Mouse (Mus musculus) lung, postnatal 0 days (tissue): ENCODE measurements around the gene Ccnl2. TPM values are rescaled to one million over a fixed set of nuclear protein-coding genes. Genes with fewer than 3 reads are reported as not detected.
A peak's percentile ranks its signal among the peaks of the same experiment; 100 is the strongest.

Experiments
- ATAC-seq: fragments of 200-750 bp; cut with Nextera tagmentation; 2 replicates; pipeline ENCODE4 v1.8.0; 2017; ENCODE audit warnings: moderate library complexity
- DNase-seq: peaks from one replicate; pipeline ENCODE4 v3.0.0-alpha.2; 2016; ENCODE audit warnings: low spot score
- H3K27ac ChIP-seq: fragments of 300-500 bp; sonication (generic); 2 replicates; pipeline ENCODE4 v1.5.1; 2014; ENCODE audit warnings: antibody characterized with exemption, mild to moderate bottlenecking, low read length, mixed read lengths
- H3K27me3 ChIP-seq: fragments of 300-500 bp; sonication (generic); replicated peaks from 2 replicates; pipeline ENCODE4 v1.6.1; 2014; ENCODE audit warnings: low read length, mixed read lengths; ENCODE audit not compliant: insufficient read depth
- H3K36me3 ChIP-seq: fragments of 300-500 bp; sonication (generic); 2 replicates; pipeline ENCODE4 v1.6.1; 2014; ENCODE audit warnings: low read length, mixed read lengths; ENCODE audit not compliant: insufficient read depth
- H3K4me1 ChIP-seq: fragments of 300-500 bp; sonication (generic); 2 replicates; pipeline ENCODE4 v1.6.1; 2014; ENCODE audit warnings: antibody characterized with exemption, low read depth, low read length, mixed read lengths; ENCODE audit not compliant: insufficient read depth
- H3K4me2 ChIP-seq: fragments of 300-500 bp; sonication (generic); replicated peaks from 2 replicates; pipeline ENCODE4 v1.6.1; 2014; ENCODE audit warnings: low read depth, mild to moderate bottlenecking, low read length, moderate library complexity, mixed read lengths
- H3K4me3 ChIP-seq: fragments of 300-500 bp; sonication (generic); 2 replicates; pipeline ENCODE4 v1.5.1; 2014; ENCODE audit warnings: low read depth, low read length
- H3K9ac ChIP-seq: fragments of 300-500 bp; sonication (generic); replicated peaks from 2 replicates; pipeline ENCODE4 v1.6.1; 2014; ENCODE audit warnings: low read depth, mild to moderate bottlenecking
- H3K9me3 ChIP-seq: fragments of 300-500 bp; sonication (generic); 2 replicates; pipeline ENCODE4 v1.6.1; 2016; ENCODE audit warnings: low read length, mixed read lengths
- CTCF ChIP-seq: IDR thresholded peaks from 2 replicates; pipeline ENCODE4 v1.5.1; 2016; ENCODE audit warnings: antibody characterized with exemption, mild to moderate bottlenecking
- EP300 ChIP-seq: IDR thresholded peaks from 2 replicates; pipeline ENCODE4 v1.6.1; 2016; ENCODE audit warnings: antibody characterized with exemption, mild to moderate bottlenecking, control low read depth
- WGBS: fragments of 180-500 bp; shearing (Covaris S2); extraction: QIAGEN DNeasy Blood & Tissue Kit; methylation state at CpG from one replicate; pipeline ENCODE4 v1.1.7; 2014; 5-methylcytosine and 5-hydroxymethylcytosine counted together
- polyA plus RNA-seq: library from polyadenylated mRNA; unstranded; fragments of >200 nt; fragmentation: Nextera tagmentation; extraction: Ambion mirVana; gene quantifications from 2 replicates; pipeline ENCODE4 v1.2.1, GENCODE M21; 2015

Gene Ccnl2
- polyA plus RNA-seq, 1 experiment from 2014 or later, result 110 TPM

- Histone ChIP-seq H3K27me3 (0 out of 2 replicates have a peak, but pooled peaks cover 4% of the 10 kb centered on the region), H3K27ac (no peak overlapping the region), H3K9ac (no peak overlapping the region), H3K4me1 (peaks cover 18% of the 10 kb centered on the region), H3K4me2 (peak overlapping the region; percentile 63), H3K36me3 (no peaks in the 10 kb centered on the region), H3K4me3 (no peak overlapping the region), H3K9me3 (no peaks in the 10 kb centered on the region)
- no peak for ATAC-seq
- no peak for DNase-seq
- WGBS, result 41% methylated on average over 5 of the region's 5 CpGs
- TF ChIP-seq EP300 (no peak), CTCF (no peak)
These were observed 38.8 kb upstream of the Ccnl2 start for GRCm38 (mm10) chr4:155773335-155774078.

DNA sequence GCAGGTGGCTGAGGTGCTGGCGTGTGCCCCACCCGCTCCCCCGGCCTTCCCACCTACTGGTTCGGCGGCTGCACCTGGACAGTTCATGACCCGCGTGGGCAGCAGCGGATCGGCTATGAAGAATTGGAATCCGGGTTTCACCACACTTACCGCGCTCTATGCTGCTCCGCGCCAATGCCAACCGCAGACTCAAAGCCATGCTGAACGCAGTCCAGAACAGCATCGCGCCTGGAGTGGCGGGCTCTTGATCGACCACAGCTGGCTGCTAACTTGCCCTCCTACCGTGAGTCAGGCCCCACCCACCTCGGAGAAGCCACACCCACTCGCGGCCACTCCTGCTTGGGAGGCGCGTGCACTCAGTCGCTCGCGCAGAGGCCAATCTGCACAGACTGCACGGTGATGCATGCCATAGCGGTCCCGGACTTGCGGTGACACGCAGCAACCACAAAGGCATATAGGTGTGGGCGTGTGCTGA is 38.0 kb upstream of the Ccnl2 start, which contains the start of gene Vwa1:
Vwa1 (minus strand) TSS at position 419 of the 475 bp plus-strand sequence.
- H3K27ac ChIP-seq, result no peak within 1 kb of the TSS
- H3K27me3 ChIP-seq, result 0 out of 2 replicates have a peak, but pooled peaks cover 4% of the 10 kb centered on the region
- H3K9me3 ChIP-seq, result no peaks in the 10 kb centered on the region
- H3K4me2 ChIP-seq, result peak within 1 kb of the TSS; percentile 63
- H3K4me3 ChIP-seq, result peak within 1 kb of the TSS; percentile 26
- H3K9ac ChIP-seq, result no peak within 1 kb of the TSS
- peaks cover 18% of the 10 kb centered on the region for H3K4me1 ChIP-seq
- H3K36me3 ChIP-seq, result no peaks in the 10 kb centered on the region
- DNase-seq (peak; percentile 92), ATAC-seq (peak; percentile 68)
- TF ChIP-seq EP300 (no peak), CTCF (no peak)
- under 1% methylated on average over 35 of the region's 35 CpGs for WGBS

DNA sequence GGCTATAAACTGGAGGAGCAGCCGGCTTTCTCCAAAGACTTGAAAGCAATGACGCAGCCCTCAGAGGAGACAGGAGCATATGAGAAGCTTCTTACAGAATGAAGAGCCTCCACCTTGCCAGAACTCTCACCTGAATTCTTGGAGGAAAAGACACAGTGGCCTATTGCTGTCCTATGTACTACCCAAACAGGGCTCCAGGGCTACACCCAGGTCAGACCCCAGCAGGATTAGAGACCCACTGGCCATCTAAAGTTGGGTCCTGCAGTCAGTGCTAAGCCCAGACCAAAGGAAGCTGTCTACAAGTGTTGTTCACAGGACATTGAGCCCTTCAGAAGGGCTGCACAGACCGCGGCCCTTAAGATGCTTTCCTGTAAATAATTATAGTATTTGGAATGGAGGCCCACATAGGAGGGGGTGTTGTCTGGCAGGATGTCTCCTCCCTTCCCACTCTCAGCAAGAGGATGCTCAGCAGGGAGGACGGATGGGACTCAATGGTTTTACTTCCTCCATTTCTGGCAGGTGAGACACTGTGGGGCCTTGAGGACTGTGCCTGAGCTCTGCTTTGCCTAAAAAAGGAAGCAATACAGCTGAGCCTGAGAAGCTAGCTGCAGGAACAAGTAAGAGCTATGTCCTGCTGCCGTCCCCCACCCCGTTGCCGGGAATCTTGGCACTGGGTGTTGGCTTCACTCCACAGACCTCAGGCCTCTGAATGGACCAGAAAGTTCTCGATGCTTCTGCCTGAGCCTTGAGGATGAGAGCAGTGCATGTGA is 37.1 kb upstream of the Ccnl2 start:
- Histone ChIP-seq H3K4me2 (peak overlapping the region; percentile 63; the same call in 1 of the 2 replicates), H3K4me3 (no peak overlapping the region), H3K4me1 (peaks cover 18% of the 10 kb centered on the region), H3K9ac (no peak overlapping the region), H3K36me3 (no peaks in the 10 kb centered on the region), H3K27ac (no peak overlapping the region), H3K9me3 (no peaks in the 10 kb centered on the region), H3K27me3 (0 out of 2 replicates have a peak, but pooled peaks cover 4% of the 10 kb centered on the region)
- WGBS, result 31% methylated on average over 9 of the region's 9 CpGs
- ATAC-seq, result peak; percentile 8
- TF ChIP-seq EP300 (no peak), CTCF (no peak)
- no peak for DNase-seq

DNA sequence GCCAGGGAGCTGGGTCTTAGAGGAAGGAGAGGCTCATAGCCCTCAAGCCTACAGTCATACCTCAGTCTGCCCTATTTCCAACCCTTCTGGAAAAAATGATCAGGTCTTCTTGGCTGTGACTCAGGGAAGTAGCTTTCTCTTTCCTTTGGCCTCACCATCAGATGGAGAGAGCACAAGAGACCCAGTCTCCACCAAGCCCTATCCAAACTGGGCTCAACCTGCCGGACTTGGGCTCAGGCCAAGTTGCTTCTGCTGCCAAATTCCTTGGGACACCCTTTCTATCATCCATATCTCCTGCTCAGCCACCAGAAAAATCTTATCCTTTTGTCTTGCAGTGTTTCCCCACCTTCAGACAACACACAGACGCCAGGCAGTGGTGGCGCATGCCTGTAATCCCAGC is 36.4 kb upstream of the Ccnl2 start:
- TF ChIP-seq EP300 (no peak), CTCF (no peak)
- H3K27me3 ChIP-seq, result 0 out of 2 replicates have a peak, but pooled peaks cover 4% of the 10 kb centered on the region
- DNase-seq, result no peak
- no peaks in the 10 kb centered on the region for H3K36me3 ChIP-seq
- no peak for ATAC-seq
- 62% methylated on average over 3 of the region's 3 CpGs for WGBS
- no peak overlapping the region for H3K4me3 ChIP-seq
- H3K9ac ChIP-seq, result no peak overlapping the region
- peaks cover 15% of the 10 kb centered on the region for H3K4me1 ChIP-seq
- no peaks in the 10 kb centered on the region for H3K9me3 ChIP-seq
- H3K27ac ChIP-seq, result no peak overlapping the region
- no peak overlapping the region for H3K4me2 ChIP-seq

DNA sequence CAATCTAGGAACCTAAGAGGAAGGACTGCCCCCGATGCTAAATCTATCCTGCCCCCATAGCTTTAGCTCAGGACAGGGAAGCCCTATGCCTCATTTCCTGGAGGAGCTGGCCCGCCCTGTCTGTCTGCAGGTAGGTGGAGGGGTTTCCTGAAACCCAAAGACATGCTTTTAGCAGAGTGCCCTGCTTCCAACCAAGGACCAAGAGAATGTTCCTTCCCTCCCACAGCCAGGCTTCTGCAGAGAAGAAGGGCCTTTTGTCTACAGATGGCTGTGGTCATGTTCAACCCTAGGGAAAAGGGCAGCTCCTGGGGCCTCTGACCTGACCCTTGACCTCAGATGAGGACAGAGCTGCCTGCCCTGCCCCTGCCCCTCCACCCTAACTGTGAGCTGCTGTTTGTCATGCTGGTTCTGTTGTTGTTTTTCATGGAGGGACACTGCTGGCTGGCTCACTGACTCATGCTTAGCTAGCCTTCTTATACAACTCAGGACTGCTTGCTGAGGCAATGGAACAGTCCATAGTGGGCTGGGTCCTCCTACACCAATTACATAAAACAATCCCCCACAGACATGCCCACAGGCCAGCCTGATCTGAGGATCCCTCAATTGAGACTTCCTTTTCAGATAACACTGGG is 35.5 kb upstream of the Ccnl2 start:
- TF ChIP-seq CTCF (no peak), EP300 (no peak)
- DNase-seq, result no peak
- 40% methylated on average over 2 of the region's 2 CpGs for WGBS
- no peaks in the 10 kb centered on the region for H3K9me3 ChIP-seq
- peaks cover 15% of the 10 kb centered on the region for H3K4me1 ChIP-seq
- no peaks in the 10 kb centered on the region for H3K36me3 ChIP-seq
- no peak overlapping the region for H3K4me3 ChIP-seq
- no peak overlapping the region; the same call in 1 of the 2 replicates for H3K27ac ChIP-seq
- H3K4me2 ChIP-seq, result no peak overlapping the region
- H3K27me3 ChIP-seq, result 0 out of 2 replicates have a peak, but pooled peaks cover 4% of the 10 kb centered on the region
- no peak; the same call in 1 of the 2 replicates for ATAC-seq
- H3K9ac ChIP-seq, result no peak overlapping the region

GRCm38 (mm10) chr4:155777816-155778215 is 34.5 kb upstream of the Ccnl2 start:
- 38% methylated on average over 2 of the region's 2 CpGs for WGBS
- ATAC-seq, result no peak
- Histone ChIP-seq H3K36me3 (no peaks in the 10 kb centered on the region), H3K9me3 (no peaks in the 10 kb centered on the region), H3K4me1 (peaks cover 15% of the 10 kb centered on the region), H3K27ac (0 out of 2 replicates have a peak overlapping the region, but pooled peaks have one; percentile 23), H3K4me3 (no peak overlapping the region), H3K4me2 (no peak overlapping the region), H3K27me3 (0 out of 2 replicates have a peak, but pooled peaks cover 4% of the 10 kb centered on the region), H3K9ac (no peak overlapping the region)
- no peak for TF ChIP-seq EP300
- no peak for TF ChIP-seq CTCF
- DNase-seq, result no peak
